Mouse (Mus musculus): ENCODE measurements around the gene Scube1. TPM values are rescaled to one million over a fixed set of nuclear protein-coding genes. Genes with fewer than 3 reads are reported as not detected.

The Scube1 gene
- polyA plus RNA-seq, 1 experiment from 2014 or later: 18.1 TPM

DNA sequence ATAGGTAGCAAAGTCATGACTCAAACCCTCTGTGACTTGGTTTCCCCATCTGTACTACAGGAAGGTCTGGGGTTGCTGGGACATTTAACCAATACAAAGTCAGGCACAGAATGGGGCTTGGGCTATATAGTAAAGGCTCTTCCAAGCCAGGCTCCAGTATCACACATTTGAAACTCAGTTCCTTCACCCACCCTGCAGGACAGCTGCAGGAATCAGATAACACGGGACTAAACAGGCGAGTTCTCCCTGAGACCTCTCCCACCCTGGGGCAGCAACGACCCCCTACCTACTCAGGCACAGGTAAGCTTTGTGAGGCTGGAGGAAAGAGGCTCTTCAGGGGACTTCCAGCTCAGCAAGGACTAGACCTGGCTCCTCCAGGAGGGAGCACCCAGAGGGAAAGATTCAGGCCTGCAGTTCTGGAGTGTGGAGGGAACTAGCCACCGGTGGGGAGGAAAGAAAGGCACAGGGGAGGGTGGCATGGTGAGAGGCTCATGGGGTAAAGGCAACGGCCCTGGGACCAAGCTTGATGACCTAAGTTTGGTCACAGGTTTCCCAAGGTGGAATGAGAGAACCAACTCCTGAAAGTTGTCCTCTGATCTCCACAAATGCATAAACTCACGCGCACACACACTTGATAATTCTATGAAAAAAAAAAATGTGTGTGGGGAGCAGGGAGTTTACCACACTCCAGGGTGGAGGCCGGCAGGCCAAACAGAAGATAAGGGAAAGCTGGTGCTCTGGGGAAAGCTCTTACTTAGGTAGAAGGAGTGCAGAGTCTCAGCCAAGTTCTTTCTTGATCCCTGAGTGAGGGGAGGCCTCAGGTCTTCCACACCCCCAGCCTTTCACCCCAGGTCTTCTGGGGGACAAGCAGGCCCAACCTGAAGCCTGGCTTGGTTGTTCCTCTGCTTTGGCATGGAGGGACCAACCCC, 132.3 kb downstream of the Scube1 start:
- Histone ChIP-seq H3K27ac (replicated peaks) (no peak overlapping the region), H3K27me3 (no peaks in the 10 kb centered on the region), H3K4me2 (peak overlapping the region; percentile 72), H3K9ac (peak overlapping the region; percentile 84), H3K36me3 (peaks cover 24% of the 10 kb centered on the region), H3K4me3 (peak overlapping the region; percentile 80), H3K9me3 (no peaks in the 10 kb centered on the region), H3K4me1 (replicated peaks) (peaks cover 34% of the 10 kb centered on the region)
- WGBS: 84% methylated on average over 8 of the region's 8 CpGs
- no peak for ATAC-seq (ENCODE audit: low read depth)

DNA sequence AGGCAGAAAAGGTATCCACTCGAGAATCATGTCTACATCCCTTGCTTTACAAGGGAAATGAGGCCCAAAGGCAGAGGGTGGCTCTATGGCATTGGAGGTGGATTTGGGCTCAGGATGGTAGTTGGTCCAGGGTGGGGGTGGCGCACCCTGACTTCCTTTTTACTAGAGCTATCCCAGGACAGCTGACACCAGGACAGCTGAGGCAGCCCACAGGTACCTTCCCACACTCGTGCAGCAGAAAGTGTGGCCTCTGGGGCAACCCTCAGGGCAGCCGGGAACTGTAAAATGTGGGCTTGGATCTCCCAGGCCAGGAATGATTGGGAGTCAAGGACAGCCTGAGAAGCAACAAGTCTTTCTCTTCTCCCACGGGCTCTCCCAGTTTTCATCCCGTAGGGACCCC, 133.1 kb downstream of the Scube1 start:
- no peak overlapping the region for H3K27ac ChIP-seq (replicated peaks)
- H3K4me2 ChIP-seq: no peak overlapping the region
- H3K36me3 ChIP-seq: peaks cover 32% of the 10 kb centered on the region
- WGBS: 86% methylated on average over 6 of the region's 6 CpGs
- no peaks in the 10 kb centered on the region for H3K9me3 ChIP-seq
- no peak overlapping the region for H3K4me3 ChIP-seq
- H3K27me3 ChIP-seq: no peaks in the 10 kb centered on the region
- H3K4me1 ChIP-seq (replicated peaks): peaks cover 34% of the 10 kb centered on the region
- no peak overlapping the region; the same call in 1 of the 2 replicates for H3K9ac ChIP-seq
- no peak for ATAC-seq (ENCODE audit: low read depth)

DNA sequence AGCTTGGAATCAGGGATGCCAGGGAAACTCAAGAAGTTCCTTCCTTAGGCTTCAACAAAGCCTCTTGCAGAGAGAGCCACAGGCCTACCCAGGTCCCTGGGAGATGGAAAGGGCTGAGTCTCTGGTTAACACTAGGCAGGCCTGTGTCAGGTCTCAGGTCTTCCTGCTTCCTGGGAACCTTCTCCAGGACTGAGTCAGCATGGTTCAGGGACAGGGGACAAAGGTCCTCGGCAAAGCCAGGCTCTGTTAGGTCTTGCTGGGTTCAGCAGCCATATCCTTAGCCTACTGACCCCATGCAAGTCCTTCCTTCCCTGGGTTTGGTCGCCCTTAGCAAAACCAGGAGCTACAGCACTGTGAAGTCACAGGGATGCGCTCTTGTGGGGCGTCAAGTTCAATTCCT, 134.0 kb downstream of the Scube1 start:
- H3K4me1 ChIP-seq (replicated peaks): peaks cover 32% of the 10 kb centered on the region
- WGBS: 92% methylated on average over 4 of the region's 4 CpGs
- H3K4me3 ChIP-seq: no peak overlapping the region
- no peak overlapping the region for H3K27ac ChIP-seq (replicated peaks)
- H3K27me3 ChIP-seq: no peaks in the 10 kb centered on the region
- no peak for ATAC-seq (ENCODE audit: low read depth)
- H3K4me2 ChIP-seq: no peak overlapping the region
- H3K9me3 ChIP-seq: no peaks in the 10 kb centered on the region
- no peak overlapping the region for H3K9ac ChIP-seq
- peaks cover 41% of the 10 kb centered on the region for H3K36me3 ChIP-seq

DNA sequence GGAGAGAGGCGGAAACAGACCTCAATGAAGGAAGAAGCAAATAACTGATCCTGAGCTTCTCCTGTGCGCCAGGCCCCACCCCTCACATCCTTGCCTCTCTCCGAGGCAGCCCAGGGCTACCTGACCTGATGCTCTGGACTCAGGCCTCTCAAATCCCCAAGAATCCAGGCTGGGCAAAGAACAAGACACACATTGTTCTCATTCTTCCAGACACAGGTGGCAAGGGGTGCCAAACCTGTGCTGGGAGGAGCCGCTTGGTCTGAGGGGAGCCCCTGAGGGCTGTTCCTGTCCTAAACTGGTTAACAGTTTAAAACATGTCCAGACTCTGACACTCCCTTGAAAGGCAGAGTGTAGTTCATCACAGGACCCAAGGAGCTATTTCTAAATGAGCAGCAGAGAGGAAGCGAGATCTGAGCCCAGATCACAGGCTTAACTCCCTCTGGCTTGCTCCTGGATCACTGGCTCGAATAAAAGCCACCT, 140.0 kb downstream of the Scube1 start:
- WGBS: 90% methylated on average over 6 of the region's 6 CpGs

DNA sequence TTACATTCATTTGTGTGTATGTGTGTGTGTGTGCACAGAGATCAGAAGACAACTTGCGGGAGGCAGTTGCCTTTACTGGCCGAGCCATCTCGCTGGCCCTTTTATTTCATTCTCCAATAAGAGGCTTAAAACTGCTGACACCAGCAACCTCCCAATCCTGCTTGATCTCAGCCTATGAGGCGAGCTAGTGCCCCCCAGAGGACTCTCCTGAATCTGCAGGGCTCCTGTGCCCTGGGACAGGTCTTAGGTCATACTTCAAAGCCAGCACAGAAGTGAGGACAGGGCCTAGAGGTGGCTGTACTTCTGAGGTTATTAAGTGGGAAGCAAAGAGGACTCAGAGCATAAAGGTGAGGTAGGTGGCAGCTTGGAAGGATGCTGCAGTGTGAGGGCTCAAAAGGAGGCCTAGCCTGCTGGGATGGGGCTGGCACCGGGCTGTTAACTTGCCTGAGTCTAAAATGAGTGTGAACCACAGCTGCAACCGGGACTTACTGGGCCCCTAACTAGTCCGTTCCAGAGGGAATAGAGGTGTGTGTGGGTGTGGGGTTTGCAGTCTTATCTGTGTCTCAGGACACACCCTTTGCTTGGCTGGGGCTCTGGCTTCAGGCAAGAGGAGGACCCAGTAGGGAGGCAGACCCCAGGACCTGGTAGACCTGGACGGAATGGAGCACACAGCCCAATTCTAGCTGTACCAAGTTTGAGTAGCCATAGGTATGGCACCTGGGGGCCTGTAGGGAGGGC, 141.2 kb downstream of the Scube1 start:
- Histone ChIP-seq H3K9me3 (no peaks in the 10 kb centered on the region), H3K4me1 (replicated peaks) (no peaks in the 10 kb centered on the region), H3K27ac (replicated peaks) (no peak overlapping the region), H3K27me3 (no peaks in the 10 kb centered on the region), H3K4me3 (no peak overlapping the region), H3K36me3 (peaks cover 97% of the 10 kb centered on the region), H3K4me2 (no peak overlapping the region), H3K9ac (no peak overlapping the region)
- 82% methylated on average over 8 of the region's 8 CpGs for WGBS
- no peak for ATAC-seq (ENCODE audit: low read depth)

More for the DNA sequence above, 140.0 kb downstream of the Scube1 start:
- Histone ChIP-seq H3K36me3 (peaks cover 89% of the 10 kb centered on the region), H3K4me3 (no peak overlapping the region), H3K9me3 (no peaks in the 10 kb centered on the region), H3K4me1 (replicated peaks) (no peaks in the 10 kb centered on the region), H3K27me3 (no peaks in the 10 kb centered on the region), H3K9ac (no peak overlapping the region), H3K27ac (replicated peaks) (no peak overlapping the region), H3K4me2 (no peak overlapping the region)
- no peak for ATAC-seq (ENCODE audit: low read depth)

DNA sequence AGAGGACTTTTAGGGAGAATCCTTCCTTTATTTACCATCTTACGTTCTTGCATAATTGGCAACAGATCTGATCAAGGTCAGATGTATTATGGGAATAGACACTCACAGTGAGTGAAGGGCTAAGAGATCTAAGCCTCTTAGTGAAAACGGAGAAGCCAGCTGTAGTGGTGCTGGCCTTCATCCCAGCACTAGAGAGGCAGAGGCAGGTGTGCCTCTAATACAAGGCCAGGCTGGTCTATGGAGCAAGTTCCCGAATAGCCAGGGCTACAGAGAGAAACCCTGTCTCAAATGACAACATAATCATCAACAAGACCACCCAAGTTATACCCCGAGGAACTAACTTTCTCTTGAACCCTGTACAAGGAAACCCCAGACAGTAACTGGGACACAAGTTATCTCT, 141.9 kb downstream of the Scube1 start:
- no peak overlapping the region for H3K4me3 ChIP-seq
- H3K36me3 ChIP-seq: peaks cover 97% of the 10 kb centered on the region
- no peaks in the 10 kb centered on the region for H3K4me1 ChIP-seq (replicated peaks)
- 89% methylated on average over 4 of the region's 4 CpGs for WGBS
- H3K9me3 ChIP-seq: no peaks in the 10 kb centered on the region
- no peak for ATAC-seq (ENCODE audit: low read depth)
- no peaks in the 10 kb centered on the region for H3K27me3 ChIP-seq
- H3K4me2 ChIP-seq: no peak overlapping the region
- no peak overlapping the region for H3K9ac ChIP-seq
- H3K27ac ChIP-seq (replicated peaks): no peak overlapping the region

DNA sequence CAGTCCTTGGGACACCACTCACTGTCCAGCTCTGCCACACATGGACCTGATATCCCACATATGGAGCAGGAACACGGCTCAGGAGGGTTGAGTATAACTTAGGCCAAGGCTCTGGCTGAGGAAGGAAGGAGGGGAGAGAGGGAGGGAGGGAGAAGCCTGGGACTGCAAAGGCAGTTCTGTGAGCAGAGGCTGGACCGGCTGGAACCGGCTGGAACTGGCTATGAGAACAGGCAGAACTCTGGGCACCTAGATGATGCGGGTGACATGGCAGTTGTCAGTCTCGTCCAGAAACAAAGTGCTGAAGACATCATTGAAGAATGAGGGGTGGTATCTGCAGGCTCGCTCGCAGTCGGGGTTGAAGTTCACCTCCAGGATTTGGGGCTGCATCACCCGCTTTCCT, 148.2 kb downstream of the Scube1 start:
- H3K36me3 ChIP-seq: peaks cover 76% of the 10 kb centered on the region
- H3K9me3 ChIP-seq: no peaks in the 10 kb centered on the region
- no peak overlapping the region for H3K9ac ChIP-seq
- H3K27ac ChIP-seq (replicated peaks): no peak overlapping the region
- H3K4me2 ChIP-seq: no peak overlapping the region
- WGBS: 91% methylated on average over 9 of the region's 9 CpGs
- H3K4me1 ChIP-seq (replicated peaks): no peaks in the 10 kb centered on the region
- ATAC-seq (ENCODE audit: low read depth): no peak
- no peak overlapping the region for H3K4me3 ChIP-seq
- no peaks in the 10 kb centered on the region for H3K27me3 ChIP-seq

DNA sequence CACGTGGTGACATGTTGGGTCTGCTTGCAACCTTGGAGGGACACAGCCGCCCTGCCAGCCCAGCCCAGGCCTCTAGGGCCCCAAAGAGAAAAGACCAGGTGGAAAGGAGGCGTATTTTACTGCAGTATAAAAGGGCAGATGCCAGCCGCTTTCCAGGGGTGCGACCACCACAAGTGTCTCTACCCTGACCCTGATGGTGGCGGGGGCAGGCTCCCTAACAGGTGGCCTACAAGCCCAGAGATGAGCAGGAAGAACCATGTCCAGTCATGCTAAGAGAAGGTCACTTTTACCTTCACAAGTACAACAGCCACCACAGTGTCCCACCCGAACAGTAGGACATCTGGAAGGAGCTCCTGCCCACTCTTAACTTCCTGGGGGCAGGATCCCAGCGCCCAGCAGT, 149.3 kb downstream of the Scube1 start:
- H3K36me3 ChIP-seq: peaks cover 65% of the 10 kb centered on the region
- H3K27me3 ChIP-seq: no peaks in the 10 kb centered on the region
- 94% methylated on average over 8 of the region's 8 CpGs for WGBS
- no peaks in the 10 kb centered on the region for H3K9me3 ChIP-seq
- no peak overlapping the region for H3K9ac ChIP-seq
- no peak overlapping the region for H3K27ac ChIP-seq (replicated peaks)
- no peak overlapping the region for H3K4me3 ChIP-seq
- ATAC-seq (ENCODE audit: low read depth): no peak
- no peaks in the 10 kb centered on the region for H3K4me1 ChIP-seq (replicated peaks)
- H3K4me2 ChIP-seq: no peak overlapping the region

DNA sequence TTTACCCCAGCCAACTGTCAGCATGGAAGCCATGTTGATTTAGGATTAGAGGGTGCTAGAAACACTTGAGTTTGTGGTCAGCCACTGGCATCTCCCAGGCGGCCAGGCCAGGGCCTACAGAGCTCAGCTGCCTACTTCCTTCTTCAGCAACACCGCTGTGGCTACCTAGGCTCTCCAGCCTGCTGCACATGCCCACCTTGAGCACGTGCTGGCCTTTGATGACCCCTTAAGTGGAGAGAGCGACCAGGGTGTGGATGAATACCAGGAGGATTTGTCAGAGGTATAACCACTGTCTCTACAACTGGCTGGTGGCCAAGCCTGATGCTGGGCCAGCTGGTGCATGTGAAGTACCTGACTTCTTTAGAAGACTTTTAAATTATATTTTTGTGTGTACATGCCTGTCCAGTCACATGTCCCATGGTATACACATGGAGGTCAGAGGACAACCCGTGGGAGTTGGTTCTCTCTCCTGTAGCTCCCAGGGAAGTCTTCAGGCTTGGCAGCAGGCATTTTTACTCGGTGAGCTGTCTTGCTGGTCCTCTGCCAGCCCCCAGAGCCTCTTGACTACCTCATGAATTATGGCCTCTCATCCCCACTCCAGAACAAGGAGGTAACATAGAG, 150.0 kb downstream of the Scube1 start:
- peaks cover 58% of the 10 kb centered on the region for H3K36me3 ChIP-seq
- 84% methylated on average over 6 of the region's 6 CpGs for WGBS

DNA sequence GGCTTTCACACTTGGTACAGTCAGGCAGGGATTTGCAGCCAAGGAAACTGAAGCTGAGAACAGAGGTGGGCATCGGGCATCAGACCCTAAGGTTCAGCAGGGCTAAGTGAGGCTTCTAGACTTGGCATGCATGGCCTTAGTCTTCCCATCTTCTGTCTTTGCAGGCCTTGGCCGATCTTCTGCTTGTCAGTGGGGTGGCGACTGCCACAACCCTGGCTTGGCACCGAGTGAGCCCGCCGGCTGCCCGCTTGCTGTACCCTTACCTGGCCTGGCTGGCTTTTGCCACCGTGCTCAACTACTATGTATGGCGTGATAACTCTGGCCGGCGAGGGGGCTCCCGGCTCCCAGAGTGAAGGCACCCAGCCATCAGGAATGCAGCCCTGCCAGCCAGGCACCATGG, 151.2 kb downstream of the Scube1 start:
- H3K27ac ChIP-seq (replicated peaks): no peak overlapping the region
- no peaks in the 10 kb centered on the region for H3K4me1 ChIP-seq (replicated peaks)
- H3K9ac ChIP-seq: no peak overlapping the region
- no peaks in the 10 kb centered on the region for H3K27me3 ChIP-seq
- 94% methylated on average over 12 of the region's 12 CpGs for WGBS
- H3K4me2 ChIP-seq: no peak overlapping the region
- ATAC-seq (ENCODE audit: low read depth): no peak
- no peaks in the 10 kb centered on the region for H3K9me3 ChIP-seq
- peaks cover 46% of the 10 kb centered on the region for H3K36me3 ChIP-seq
- H3K4me3 ChIP-seq: no peak overlapping the region

More for the DNA sequence above, 150.0 kb downstream of the Scube1 start:
- Histone ChIP-seq H3K27me3 (no peaks in the 10 kb centered on the region), H3K9ac (no peak overlapping the region), H3K4me2 (no peak overlapping the region), H3K4me3 (no peak overlapping the region), H3K27ac (replicated peaks) (no peak overlapping the region), H3K9me3 (no peaks in the 10 kb centered on the region), H3K4me1 (replicated peaks) (no peaks in the 10 kb centered on the region)
- ATAC-seq (ENCODE audit: low read depth): no peak

DNA sequence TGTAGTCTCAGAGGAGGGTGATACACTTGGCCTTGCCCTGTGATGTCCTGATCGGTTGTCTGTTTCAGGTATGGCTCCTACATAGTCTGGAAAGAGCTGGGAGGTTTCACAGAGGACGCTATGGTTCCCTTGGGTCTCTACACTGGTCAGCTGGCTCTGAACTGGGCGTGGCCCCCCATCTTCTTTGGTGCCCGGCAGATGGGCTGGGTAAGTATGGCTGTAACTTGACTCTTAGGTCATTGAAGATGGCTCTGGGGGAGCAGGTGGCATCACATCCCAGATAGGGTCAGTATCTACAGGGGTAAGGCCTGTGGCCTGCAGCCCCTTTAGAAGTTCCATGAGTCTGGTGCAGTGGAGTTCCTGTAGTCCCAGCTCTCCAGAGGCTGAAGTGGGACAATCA, 152.7 kb downstream of the Scube1 start:
- Histone ChIP-seq H3K36me3 (peaks cover 31% of the 10 kb centered on the region), H3K9me3 (no peaks in the 10 kb centered on the region), H3K4me1 (replicated peaks) (no peaks in the 10 kb centered on the region), H3K9ac (no peak overlapping the region), H3K27me3 (no peaks in the 10 kb centered on the region), H3K27ac (replicated peaks) (no peak overlapping the region), H3K4me3 (no peak overlapping the region), H3K4me2 (no peak overlapping the region)
- ATAC-seq (ENCODE audit: low read depth): no peak
- 84% methylated on average over 4 of the region's 4 CpGs for WGBS

DNA sequence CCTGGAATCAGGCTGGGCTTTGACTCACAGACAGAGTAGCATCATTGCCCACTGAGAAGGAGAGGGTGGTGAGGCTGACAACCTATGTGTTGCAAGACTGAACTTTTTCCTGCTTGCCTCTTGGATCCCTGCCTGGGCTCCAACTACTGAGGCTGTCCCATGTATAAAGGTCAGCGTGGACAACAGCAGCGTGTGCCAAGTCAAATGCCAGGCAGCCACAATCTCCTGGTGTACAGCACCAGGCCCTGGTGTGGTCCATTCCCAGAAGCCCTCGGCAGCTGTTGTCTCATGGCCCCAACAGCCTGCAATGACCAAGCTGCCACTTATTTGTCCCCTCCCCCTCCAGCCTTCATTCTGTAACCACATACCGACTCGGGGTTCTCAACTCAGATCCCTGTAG, 153.2 kb downstream of the Scube1 start:
- Histone ChIP-seq H3K9ac (no peak overlapping the region), H3K36me3 (peaks cover 26% of the 10 kb centered on the region), H3K4me2 (no peak overlapping the region), H3K27me3 (no peaks in the 10 kb centered on the region), H3K4me1 (replicated peaks) (no peaks in the 10 kb centered on the region), H3K27ac (replicated peaks) (no peak overlapping the region), H3K4me3 (no peak overlapping the region), H3K9me3 (no peaks in the 10 kb centered on the region)
- 86% methylated on average over 5 of the region's 5 CpGs for WGBS
- no peak for ATAC-seq (ENCODE audit: low read depth)
